Mouse (Mus musculus): Measurements from ENCODE around the gene Chaf1a. TPM values are rescaled to one million over a fixed set of nuclear protein-coding genes. Genes with fewer than 3 reads are reported as not detected.

Chaf1a gene
- polyA plus RNA-seq, 1 experiment: 16.9 TPM

DNA sequence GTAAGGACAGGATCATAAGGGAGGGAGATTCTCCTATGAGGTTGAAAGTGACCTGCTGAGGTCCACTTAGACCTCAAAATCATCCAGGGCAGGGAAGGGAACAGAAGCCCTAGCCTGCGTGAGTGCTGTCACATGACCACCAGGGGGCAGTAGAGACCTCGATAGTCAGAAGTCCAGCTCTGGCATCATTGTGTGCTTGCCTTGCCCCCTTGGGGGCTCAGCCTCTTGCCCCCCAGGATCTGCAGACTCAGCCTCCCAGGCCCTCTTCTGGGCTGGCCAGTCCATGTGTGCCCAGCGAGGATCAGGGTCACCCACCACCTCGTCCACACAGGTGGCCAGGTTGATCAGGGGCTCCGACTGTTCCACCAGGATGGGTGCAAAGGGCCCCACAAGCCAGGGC is 71.6 kb downstream of the Chaf1a start:
- Histone ChIP-seq H3K36me3 (ENCODE audit: control insufficient read depth, insufficient read depth, low read length) (no peaks in the 10 kb centered on the region), H3K27me3 (ENCODE audit: control insufficient read depth, insufficient read depth, low read length) (no peaks in the 10 kb centered on the region), H3K4me3 (ENCODE audit: control insufficient read depth, insufficient read depth, low read length) (no peak overlapping the region), H3K27ac (ENCODE audit: control insufficient read depth, insufficient read depth, low read length) (no peak overlapping the region), H3K4me1 (replicated peaks; ENCODE audit: control insufficient read depth, insufficient read depth, low read length) (no peaks in the 10 kb centered on the region)
- 63% methylated on average over 5 of the region's 5 CpGs for WGBS
- TF ChIP-seq CTCF (IDR thresholded peaks at IDR 0.05; ENCODE audit: borderline replicate concordance, control insufficient read depth, extremely low read depth, insufficient read depth, low read length, poor library complexity) (peak; percentile 86; the same call in 1 of the 2 replicates), POLR2A (IDR thresholded peaks at IDR 0.05; ENCODE audit: control insufficient read depth, extremely low read depth, insufficient read depth, low read length, poor library complexity) (no peak)
- DNase-seq: peak; percentile 62

DNA sequence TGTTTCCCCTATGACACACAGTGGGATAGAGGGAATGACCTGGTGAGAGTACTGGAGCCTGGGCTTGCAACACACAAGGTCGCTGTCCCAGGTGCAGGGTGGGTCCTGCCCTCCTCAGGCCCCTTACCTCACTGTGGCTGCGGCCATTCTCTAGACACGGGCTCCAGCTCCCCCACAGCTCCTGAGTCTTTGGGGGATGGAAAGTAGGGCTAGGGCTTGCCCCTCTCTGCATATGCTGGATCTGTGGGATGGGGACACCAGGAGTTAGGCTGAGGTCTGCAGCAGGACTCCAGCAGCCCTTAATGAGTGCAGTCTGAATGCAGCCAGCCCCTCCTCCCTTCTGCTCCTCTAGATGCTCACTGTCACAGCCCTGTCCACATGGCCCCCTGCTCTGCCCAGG is 72.5 kb downstream of the Chaf1a start:
- no peak overlapping the region for H3K27ac ChIP-seq (ENCODE audit: control insufficient read depth, insufficient read depth, low read length)
- H3K27me3 ChIP-seq (ENCODE audit: control insufficient read depth, insufficient read depth, low read length): no peaks in the 10 kb centered on the region; the same call in 1 of the 2 replicates
- no peaks in the 10 kb centered on the region for H3K36me3 ChIP-seq (ENCODE audit: control insufficient read depth, insufficient read depth, low read length)
- no peak overlapping the region for H3K4me3 ChIP-seq (ENCODE audit: control insufficient read depth, insufficient read depth, low read length)
- TF ChIP-seq CTCF (IDR thresholded peaks at IDR 0.05; ENCODE audit: borderline replicate concordance, control insufficient read depth, extremely low read depth, insufficient read depth, low read length, poor library complexity) (no peak), POLR2A (IDR thresholded peaks at IDR 0.05; ENCODE audit: control insufficient read depth, extremely low read depth, insufficient read depth, low read length, poor library complexity) (no peak)
- no peak for DNase-seq
- 90% methylated on average over 3 of the region's 3 CpGs for WGBS
- no peaks in the 10 kb centered on the region; the same call in 1 of the 2 replicates for H3K4me1 ChIP-seq (replicated peaks; ENCODE audit: control insufficient read depth, insufficient read depth, low read length)

GRCm38 (mm10) chr17:56116193-56116592 is 76.0 kb downstream of the Chaf1a start:
- Histone ChIP-seq H3K4me3 (ENCODE audit: control insufficient read depth, insufficient read depth, low read length) (no peak overlapping the region), H3K27ac (ENCODE audit: control insufficient read depth, insufficient read depth, low read length) (no peak overlapping the region), H3K27me3 (ENCODE audit: control insufficient read depth, insufficient read depth, low read length) (peaks cover 6% of the 10 kb centered on the region; the same call in 1 of the 2 replicates), H3K4me1 (replicated peaks; ENCODE audit: control insufficient read depth, insufficient read depth, low read length) (no peaks in the 10 kb centered on the region; the same call in 1 of the 2 replicates), H3K36me3 (ENCODE audit: control insufficient read depth, insufficient read depth, low read length) (no peaks in the 10 kb centered on the region)
- TF ChIP-seq CTCF (IDR thresholded peaks at IDR 0.05; ENCODE audit: borderline replicate concordance, control insufficient read depth, extremely low read depth, insufficient read depth, low read length, poor library complexity): no peak
- TF ChIP-seq POLR2A (IDR thresholded peaks at IDR 0.05; ENCODE audit: control insufficient read depth, extremely low read depth, insufficient read depth, low read length, poor library complexity): no peak
- WGBS: 84% methylated on average over 10 of the region's 10 CpGs
- no peak for DNase-seq

DNA sequence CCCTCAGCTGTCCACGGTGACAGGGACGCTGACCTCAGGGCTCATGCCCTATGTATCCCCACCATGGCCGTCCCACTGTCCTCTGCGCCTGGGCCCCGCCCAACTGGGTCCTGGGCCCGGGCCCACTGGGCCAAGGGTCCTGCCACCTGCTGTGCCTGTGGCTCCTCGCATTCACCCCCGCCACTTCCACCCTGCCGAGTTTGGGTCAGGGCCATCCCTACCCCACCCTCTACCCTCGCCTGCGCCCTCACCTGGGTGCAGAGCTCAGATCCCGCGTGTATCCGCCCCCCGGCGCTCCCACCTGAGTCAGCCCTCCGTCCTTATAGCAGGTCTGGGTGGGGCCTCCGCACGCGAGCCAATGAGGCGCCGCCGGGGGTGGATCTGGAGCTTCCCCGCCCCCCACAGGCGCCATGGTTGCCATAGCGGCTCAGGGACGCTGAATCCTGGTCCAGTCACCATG is 77.0 kb downstream of the Chaf1a start, which contains the start of gene Plin5:
Gene Plin5 (minus strand): TSS at position 346 of the 460 bp plus-strand sequence.
- Histone ChIP-seq H3K4me1 (replicated peaks; ENCODE audit: control insufficient read depth, insufficient read depth, low read length) (no peaks in the 10 kb centered on the region; the same call in 1 of the 2 replicates), H3K36me3 (ENCODE audit: control insufficient read depth, insufficient read depth, low read length) (no peaks in the 10 kb centered on the region), H3K27me3 (ENCODE audit: control insufficient read depth, insufficient read depth, low read length) (peaks cover 8% of the 10 kb centered on the region; the same call in 1 of the 2 replicates), H3K27ac (ENCODE audit: control insufficient read depth, insufficient read depth, low read length) (no peak within 1 kb of the TSS), H3K4me3 (ENCODE audit: control insufficient read depth, insufficient read depth, low read length) (no peak within 1 kb of the TSS)
- WGBS: 9% methylated on average over 27 of the region's 27 CpGs
- no peak for DNase-seq
- TF ChIP-seq POLR2A (IDR thresholded peaks at IDR 0.05; ENCODE audit: control insufficient read depth, extremely low read depth, insufficient read depth, low read length, poor library complexity) (no peak), CTCF (IDR thresholded peaks at IDR 0.05; ENCODE audit: borderline replicate concordance, control insufficient read depth, extremely low read depth, insufficient read depth, low read length, poor library complexity) (no peak)

- H3K36me3 ChIP-seq (ENCODE audit: control insufficient read depth, insufficient read depth, low read length): no peaks in the 10 kb centered on the region
- WGBS: 40% methylated on average over 12 of the region's 12 CpGs
- H3K27ac ChIP-seq (ENCODE audit: control insufficient read depth, insufficient read depth, low read length): no peak overlapping the region
- H3K27me3 ChIP-seq (ENCODE audit: control insufficient read depth, insufficient read depth, low read length): peaks cover 8% of the 10 kb centered on the region; the same call in 1 of the 2 replicates
- H3K4me1 ChIP-seq (replicated peaks; ENCODE audit: control insufficient read depth, insufficient read depth, low read length): no peaks in the 10 kb centered on the region; the same call in 1 of the 2 replicates
- TF ChIP-seq POLR2A (IDR thresholded peaks at IDR 0.05; ENCODE audit: control insufficient read depth, extremely low read depth, insufficient read depth, low read length, poor library complexity) (no peak), CTCF (IDR thresholded peaks at IDR 0.05; ENCODE audit: borderline replicate concordance, control insufficient read depth, extremely low read depth, insufficient read depth, low read length, poor library complexity) (no peak)
- no peak overlapping the region for H3K4me3 ChIP-seq (ENCODE audit: control insufficient read depth, insufficient read depth, low read length)
- no peak for DNase-seq
These were observed 79.2 kb downstream of the Chaf1a start for GRCm38 (mm10) chr17:56119431-56119830.

- DNase-seq: no peak
- peaks cover 8% of the 10 kb centered on the region; the same call in 1 of the 2 replicates for H3K27me3 ChIP-seq (ENCODE audit: control insufficient read depth, insufficient read depth, low read length)
- TF ChIP-seq POLR2A (IDR thresholded peaks at IDR 0.05; ENCODE audit: control insufficient read depth, extremely low read depth, insufficient read depth, low read length, poor library complexity): no peak
- TF ChIP-seq CTCF (IDR thresholded peaks at IDR 0.05; ENCODE audit: borderline replicate concordance, control insufficient read depth, extremely low read depth, insufficient read depth, low read length, poor library complexity): no peak
- H3K4me1 ChIP-seq (replicated peaks; ENCODE audit: control insufficient read depth, insufficient read depth, low read length): no peaks in the 10 kb centered on the region; the same call in 1 of the 2 replicates
- no peak overlapping the region for H3K27ac ChIP-seq (ENCODE audit: control insufficient read depth, insufficient read depth, low read length)
- WGBS: 9% methylated on average over 66 of the region's 66 CpGs
- H3K4me3 ChIP-seq (ENCODE audit: control insufficient read depth, insufficient read depth, low read length): no peak overlapping the region
- H3K36me3 ChIP-seq (ENCODE audit: control insufficient read depth, insufficient read depth, low read length): no peaks in the 10 kb centered on the region
These were observed 80.0 kb downstream of the Chaf1a start for GRCm38 (mm10) chr17:56119981-56120880.

Measured in thymus, adult 2 months (tissue).